Comparison of ENCODE assay signal across 9 mouse cellular contexts in the genomic region with DNA sequence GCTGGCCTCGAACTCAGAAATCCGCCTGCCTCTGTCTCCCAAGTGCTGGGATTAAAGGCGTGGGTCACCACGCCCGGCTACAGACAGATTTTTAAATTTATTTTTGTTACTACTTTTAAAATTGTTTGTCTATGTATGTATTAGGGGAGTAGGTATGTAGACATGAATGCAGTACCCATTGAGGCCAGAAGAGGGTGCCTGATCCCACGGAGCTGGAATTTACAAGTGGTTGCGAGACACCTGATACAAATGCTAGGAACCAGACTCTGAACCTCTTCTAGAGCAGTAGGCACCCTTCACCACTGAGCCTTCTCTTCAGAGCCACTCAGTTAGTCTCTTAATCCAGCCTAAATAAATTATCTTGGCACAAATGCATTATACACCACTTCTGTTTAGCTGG.
DNase-seq lines count a peak whose midpoint lies in the region; ATAC-seq and TF ChIP-seq lines count a peak whose summit lies in the region.
"Had no signal": no experiment of that assay in that cellular context is flagged by ENCODE, and none has a peak within 500 bp of the region (broad histone marks: within the 10 kb centered on the region; RNA-seq: fewer than 3 reads in every experiment).

No protein-coding gene starts in this region.

- H3K9ac ChIP-seq in midbrain, postnatal 0 days (replicated peaks; ENCODE audit: low read length, poor library complexity, severe bottlenecking), result no peak overlapping the region
- H3K9ac ChIP-seq in midbrain, embryonic 11.5 days (ENCODE audit: low read length), result no peak overlapping the region
- H3K9ac ChIP-seq in forebrain, embryonic 12.5 days, result no peak overlapping the region
- H3K9ac ChIP-seq: neural tube, embryonic 13.5 days had no signal

- H3K4me2 ChIP-seq in midbrain, postnatal 0 days (ENCODE audit: low read depth, low read length, poor library complexity, severe bottlenecking), result no peak overlapping the region
- H3K4me2 ChIP-seq in midbrain, embryonic 11.5 days, result no peak overlapping the region
- H3K4me2 ChIP-seq in forebrain, embryonic 12.5 days, result no peak overlapping the region
- H3K4me2 ChIP-seq: neural tube, embryonic 13.5 days had no signal

- H3K27ac ChIP-seq in midbrain, postnatal 0 days (ENCODE audit: low read depth, low read length), result no peak overlapping the region
- H3K27ac ChIP-seq in midbrain, embryonic 11.5 days (ENCODE audit: low read depth, low read length), result no peak overlapping the region
- H3K27ac ChIP-seq in forebrain, embryonic 12.5 days, result no peak overlapping the region
- H3K27ac ChIP-seq: neural tube, embryonic 13.5 days had no signal

- no peaks in the 10 kb centered on the region for H3K9me3 ChIP-seq in midbrain, postnatal 0 days (ENCODE audit: low read length)
- no peaks in the 10 kb centered on the region for H3K9me3 ChIP-seq in midbrain, embryonic 11.5 days (ENCODE audit: control insufficient read depth, low read length)
- no peaks in the 10 kb centered on the region for H3K9me3 ChIP-seq in forebrain, embryonic 12.5 days
- H3K9me3 ChIP-seq: neural tube, embryonic 13.5 days had no signal

- peak; percentile 48 for TF ChIP-seq CTCF in midbrain, postnatal 0 days (IDR thresholded peaks at IDR 0.05)

- ATAC-seq in midbrain, postnatal 0 days (ENCODE audit: low FRiP score), result no peak
- ATAC-seq in midbrain, embryonic 11.5 days (ENCODE audit: low FRiP score), result no peak
- no peak for ATAC-seq in forebrain, embryonic 12.5 days (ENCODE audit: low FRiP score)

- no peaks in the 10 kb centered on the region for H3K36me3 ChIP-seq in midbrain, postnatal 0 days (ENCODE audit: insufficient read depth, low read length)
- H3K36me3 ChIP-seq in midbrain, embryonic 11.5 days (ENCODE audit: control insufficient read depth, insufficient read depth, low read length), result no peaks in the 10 kb centered on the region
- H3K36me3 ChIP-seq in forebrain, embryonic 12.5 days (replicated peaks), result no peaks in the 10 kb centered on the region
- H3K36me3 ChIP-seq: neural tube, embryonic 13.5 days had no signal

- H3K4me3 ChIP-seq in midbrain, postnatal 0 days (ENCODE audit: low read depth, low read length), result no peak overlapping the region
- H3K4me3 ChIP-seq in midbrain, embryonic 11.5 days (ENCODE audit: low read depth, low read length), result no peak overlapping the region
- H3K4me3 ChIP-seq in forebrain, embryonic 12.5 days (replicated peaks), result no peak overlapping the region
- H3K4me3 ChIP-seq: heart, embryonic 13.5 days; neural tube, embryonic 13.5 days had no signal

- WGBS in midbrain, postnatal 0 days, result 82% methylated on average over 7 of the region's 7 CpGs
- 75% methylated on average over 7 of the region's 7 CpGs for WGBS in midbrain, embryonic 11.5 days
- WGBS in forebrain, embryonic 12.5 days, result 68% methylated on average over 7 of the region's 7 CpGs

- no peaks in the 10 kb centered on the region for H3K27me3 ChIP-seq in midbrain, postnatal 0 days (ENCODE audit: insufficient read depth, low read length)
- no peaks in the 10 kb centered on the region for H3K27me3 ChIP-seq in midbrain, embryonic 11.5 days (ENCODE audit: control insufficient read depth, insufficient read depth, low read length)
- H3K27me3 ChIP-seq in forebrain, embryonic 12.5 days, result no peaks in the 10 kb centered on the region
- H3K27me3 ChIP-seq: heart, embryonic 13.5 days; neural tube, embryonic 13.5 days had no signal

- no peaks in the 10 kb centered on the region for H3K4me1 ChIP-seq in midbrain, postnatal 0 days (ENCODE audit: insufficient read depth, low read length)
- H3K4me1 ChIP-seq in midbrain, embryonic 11.5 days (ENCODE audit: control insufficient read depth, insufficient read depth, low read length), result no peaks in the 10 kb centered on the region
- 0 out of 2 replicates have a peak, but pooled peaks cover 2% of the 10 kb centered on the region for H3K4me1 ChIP-seq in forebrain, embryonic 12.5 days

- DNase-seq in midbrain, postnatal 0 days (ENCODE audit: low spot score), result no peak
- DNase-seq in midbrain, embryonic 11.5 days (ENCODE audit: low spot score, missing footprints), result no peak
- DNase-seq in ZHBTc4 (ENCODE audit: low read depth, low spot score), result peak; percentile 81
- peak; percentile 44 to 58 for DNase-seq in kidney, postnatal 4 days
- DNase-seq in thymus, postnatal 25 days, result peak; percentile 57
- no peak for DNase-seq in urinary bladder, postnatal 36 days (ENCODE audit: low spot score in 2 of 2)

Comparison
In these comparisons a context has a peak if more than half of its experiments do, and no peak if none do; other contexts are left out.
1. DNase-seq: peak in ZHBTc4 (single experiment), kidney, postnatal 4 days (2 of 2) and thymus, postnatal 25 days (single experiment); none in midbrain, postnatal 0 days (single experiment), midbrain, embryonic 11.5 days (single experiment) and urinary bladder, postnatal 36 days (0 of 2).